Mouse (Mus musculus): ENCODE results near the gene Atp8b4.
"Not testable (repeated sequence)": the region's sequence is repeated elsewhere in the genome, so short reads cannot be mapped to it uniquely, and the experiment has no call there.

Gene Atp8b4

DNA sequence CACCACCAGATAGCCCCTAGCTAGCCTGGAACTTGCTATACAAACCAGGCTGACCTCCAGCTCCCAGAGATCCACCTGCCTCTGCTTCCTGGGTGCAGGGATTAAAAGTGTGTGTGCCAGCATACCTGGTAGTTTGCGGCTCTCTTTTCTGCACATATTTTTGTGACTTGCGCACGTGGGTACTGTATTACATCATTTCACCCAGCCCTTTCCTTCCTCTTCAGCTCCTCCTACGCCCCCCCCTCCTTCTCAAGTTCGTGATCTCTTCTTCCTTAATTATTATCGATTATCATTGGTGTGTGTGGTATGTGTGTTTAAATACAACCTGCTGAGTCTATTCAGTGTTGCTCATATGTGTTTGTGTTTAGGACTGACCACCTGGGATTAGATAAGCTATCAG, at the start of gene Atp8b4:
Gene Atp8b4, minus strand, starts transcription at position 154 of the 400 bp plus-strand sequence.
- DNase-seq (ENCODE audit: low spot score) = peak; percentile 50

DNA sequence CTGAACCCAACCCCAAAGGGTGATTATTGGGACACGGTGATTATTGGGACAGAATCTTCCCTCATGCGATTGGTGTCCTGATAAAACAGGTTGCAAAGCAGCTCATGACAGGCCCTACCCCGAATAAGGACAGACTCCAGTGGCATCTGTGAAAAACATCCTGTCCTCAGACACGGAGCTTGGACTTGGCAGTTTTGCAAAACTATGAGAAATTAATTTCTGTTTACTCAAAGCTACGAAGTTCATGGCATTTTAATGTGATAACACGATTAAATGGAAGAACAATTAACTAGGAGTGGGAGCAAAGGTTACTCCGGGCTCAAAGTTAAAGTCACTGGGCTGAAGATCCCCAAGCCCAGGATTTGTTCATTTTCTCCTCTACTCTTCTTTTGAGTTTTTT, 49.2 kb upstream of the Atp8b4 start:
- DNase-seq (ENCODE audit: low spot score) = no peak

DNA sequence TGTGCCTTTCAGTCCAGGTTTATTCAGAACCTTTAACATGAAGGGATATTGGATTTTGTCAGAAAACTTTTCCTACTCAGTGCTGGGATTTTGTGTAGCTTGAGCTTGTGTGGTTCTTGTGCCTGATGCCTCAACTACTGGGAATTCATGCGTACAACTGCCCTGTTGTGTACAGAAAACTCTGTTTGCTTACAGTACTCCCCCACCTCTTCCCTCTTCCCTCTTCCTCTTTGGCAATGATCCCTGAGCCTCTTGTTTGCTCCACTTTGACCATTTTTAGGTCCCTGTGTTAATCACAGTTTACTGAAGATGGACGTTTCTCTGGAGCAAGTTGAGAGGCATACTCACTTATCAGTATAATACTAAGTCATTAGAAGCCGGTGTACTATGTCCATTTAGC, 45.9 kb upstream of the Atp8b4 start:
- no peak for DNase-seq (ENCODE audit: low spot score)

- DNase-seq (ENCODE audit: low spot score) = no peak
Measured at GRCm38 (mm10) chr2:126545297-126545696, 44.8 kb upstream of the Atp8b4 start.

GRCm38 (mm10) chr2:126542211-126542610, 41.7 kb upstream of the Atp8b4 start:
- no peak for DNase-seq (ENCODE audit: low spot score)

DNA sequence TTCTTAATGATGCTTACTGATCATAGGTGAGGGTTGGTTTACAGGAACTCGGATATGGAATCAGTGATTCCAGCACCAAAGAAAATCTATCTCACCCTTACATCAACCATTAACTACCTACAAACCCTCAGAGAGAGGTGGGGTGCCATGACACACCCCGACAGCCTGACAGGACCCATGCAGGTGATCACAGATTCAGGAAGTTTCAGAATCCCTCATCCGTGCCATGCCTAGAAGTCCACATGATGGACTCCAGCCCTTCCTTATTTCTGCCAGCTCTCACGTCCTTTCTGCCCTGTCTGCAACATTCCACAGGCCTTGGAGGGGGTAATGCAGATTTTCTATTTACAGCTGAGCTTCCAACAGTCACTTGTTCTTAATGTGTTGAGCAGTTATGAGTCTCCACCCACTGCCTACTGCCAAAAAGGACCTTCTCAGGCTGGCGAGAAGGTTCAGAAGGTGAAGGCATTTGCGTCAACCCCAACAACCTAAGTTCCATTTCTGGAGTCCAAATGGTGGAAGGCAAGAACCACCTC, 40.0 kb upstream of the Atp8b4 start:
- DNase-seq (ENCODE audit: low spot score) = no peak

GRCm38 (mm10) chr2:126537654-126538053, 37.2 kb upstream of the Atp8b4 start:
- DNase-seq (ENCODE audit: low spot score) = no peak

- DNase-seq (ENCODE audit: low spot score) = no peak
Measured at GRCm38 (mm10) chr2:126530581-126530980, 30.1 kb upstream of the Atp8b4 start.

DNA sequence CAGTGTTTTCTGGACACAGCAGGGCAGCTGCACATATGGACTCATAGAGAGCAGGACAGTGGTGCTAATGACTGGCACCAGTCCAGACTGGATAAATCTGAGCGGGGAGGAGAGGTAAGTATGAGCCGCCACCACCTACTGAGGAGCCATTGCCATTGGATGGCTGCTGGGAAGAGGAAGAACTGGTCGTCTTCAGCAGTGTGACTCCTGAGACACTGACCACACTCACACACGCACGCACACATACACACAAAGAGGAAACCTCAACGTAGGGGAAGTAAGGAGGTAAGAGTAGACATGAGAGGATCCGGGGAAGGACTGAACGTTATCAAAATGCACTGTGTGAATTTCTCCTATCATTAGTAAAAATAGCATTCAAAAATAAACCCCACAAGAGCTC, 27.0 kb upstream of the Atp8b4 start:
- DNase-seq (ENCODE audit: low spot score) = no peak

DNA sequence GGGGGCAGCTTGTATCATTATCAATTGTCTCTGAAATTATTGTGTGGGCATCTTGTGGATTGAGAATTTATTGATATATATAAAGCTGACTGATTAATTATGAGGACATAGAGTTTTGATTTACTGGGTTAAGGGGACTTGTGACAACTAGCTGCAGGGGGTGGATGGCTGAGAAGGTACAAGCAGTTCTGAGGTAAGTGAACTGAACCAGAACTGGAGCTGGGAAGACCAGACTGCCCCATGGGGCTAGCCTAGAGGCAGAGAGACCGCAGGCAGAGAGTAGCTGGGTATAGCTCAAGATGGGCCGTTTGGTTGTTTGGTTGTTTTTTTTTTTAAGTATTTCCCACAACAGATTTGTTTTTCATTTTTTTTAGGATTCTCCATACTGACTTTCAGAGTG, 23.8 kb upstream of the Atp8b4 start:
- DNase-seq (ENCODE audit: low spot score) = no peak

DNA sequence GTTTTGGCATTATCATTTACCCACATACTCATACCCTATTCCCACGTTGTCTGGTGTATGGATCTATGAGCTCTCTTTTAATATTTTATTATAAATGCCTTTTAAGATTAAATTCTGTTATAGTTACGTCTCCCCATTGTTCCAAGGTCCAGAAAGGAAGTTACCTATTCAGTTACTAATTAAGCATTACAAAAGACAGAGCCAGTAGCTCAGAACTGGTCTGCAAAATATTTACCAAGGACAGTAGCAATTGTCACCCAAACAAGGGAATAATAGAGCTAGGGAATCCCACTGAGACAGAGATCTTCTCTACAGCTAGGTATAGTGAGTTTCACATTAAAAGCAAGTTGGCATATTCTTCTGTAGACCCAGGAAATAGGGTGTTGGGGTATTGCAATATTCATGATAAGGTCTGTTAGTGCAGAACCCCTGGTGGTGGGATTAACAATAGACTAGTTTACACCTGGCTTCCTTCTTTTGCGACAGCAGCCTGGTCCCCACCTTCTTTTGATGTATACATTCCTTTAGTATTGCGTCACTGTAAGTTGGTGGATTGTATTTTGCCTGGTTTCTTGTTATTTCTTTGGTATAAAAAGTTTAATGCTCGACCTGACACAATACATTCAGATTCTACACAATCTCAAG, 22.7 kb upstream of the Atp8b4 start:
- not testable (repeated sequence) for DNase-seq (ENCODE audit: low spot score)

DNA sequence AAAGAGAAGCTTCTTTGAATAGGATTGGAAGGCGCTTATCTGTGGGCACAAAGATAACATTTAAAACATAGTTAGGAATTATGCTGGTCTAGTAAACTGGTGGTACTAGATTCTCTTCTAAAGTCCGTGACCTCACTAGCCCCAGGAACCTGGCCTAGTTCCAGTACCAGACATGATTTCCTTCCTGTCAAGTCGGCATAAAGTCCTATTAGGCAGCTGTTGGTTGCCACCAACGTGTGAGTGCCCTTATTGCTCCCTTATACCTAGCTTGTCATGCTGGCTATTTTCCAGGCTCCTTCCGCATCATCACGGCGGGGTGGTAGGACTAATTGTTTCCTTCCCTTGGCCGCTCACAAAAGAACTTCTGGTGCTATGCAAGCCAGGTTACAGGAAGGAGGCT, 21.6 kb upstream of the Atp8b4 start:
- no peak for DNase-seq (ENCODE audit: low spot score)

DNA sequence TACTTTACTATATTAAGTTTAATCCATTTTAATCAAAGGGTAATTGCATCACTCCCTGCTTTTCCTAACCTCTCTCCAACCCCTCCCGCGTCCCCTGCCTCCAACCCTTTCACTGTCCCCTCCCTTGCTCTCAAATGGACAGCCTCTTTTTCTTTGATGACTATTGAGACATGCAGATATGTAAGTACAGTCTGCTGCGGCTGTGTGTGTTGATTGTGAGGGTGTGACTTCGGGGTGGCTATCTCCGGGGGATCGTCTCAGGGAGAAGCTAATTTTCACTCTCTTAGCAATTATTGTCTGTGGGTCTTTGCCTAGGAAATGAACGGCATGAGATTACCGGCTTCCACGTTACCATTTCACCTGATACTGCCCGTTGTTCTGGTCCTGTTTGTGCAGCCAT, 21.0 kb upstream of the Atp8b4 start:
- no peak for DNase-seq (ENCODE audit: low spot score)

DNA sequence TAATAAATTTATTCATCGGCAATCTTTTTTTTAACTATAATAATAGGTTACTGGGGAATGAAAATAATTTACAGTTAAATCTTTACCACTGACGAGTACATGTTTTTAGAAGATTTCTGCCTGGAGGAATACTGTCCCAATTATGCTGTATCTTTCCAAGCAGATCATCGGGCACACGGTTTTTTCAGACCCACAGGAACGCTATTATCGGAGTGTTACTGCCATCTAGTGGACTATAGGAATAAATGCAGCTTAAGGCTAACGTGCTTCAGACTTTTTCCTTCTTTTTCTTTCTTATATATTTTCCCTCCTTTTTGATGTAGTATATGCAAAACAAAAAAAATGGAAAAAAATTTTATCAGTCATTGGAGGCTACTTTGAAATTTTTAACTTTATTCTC, 20.4 kb upstream of the Atp8b4 start:
- DNase-seq (ENCODE audit: low spot score) = no peak

DNA sequence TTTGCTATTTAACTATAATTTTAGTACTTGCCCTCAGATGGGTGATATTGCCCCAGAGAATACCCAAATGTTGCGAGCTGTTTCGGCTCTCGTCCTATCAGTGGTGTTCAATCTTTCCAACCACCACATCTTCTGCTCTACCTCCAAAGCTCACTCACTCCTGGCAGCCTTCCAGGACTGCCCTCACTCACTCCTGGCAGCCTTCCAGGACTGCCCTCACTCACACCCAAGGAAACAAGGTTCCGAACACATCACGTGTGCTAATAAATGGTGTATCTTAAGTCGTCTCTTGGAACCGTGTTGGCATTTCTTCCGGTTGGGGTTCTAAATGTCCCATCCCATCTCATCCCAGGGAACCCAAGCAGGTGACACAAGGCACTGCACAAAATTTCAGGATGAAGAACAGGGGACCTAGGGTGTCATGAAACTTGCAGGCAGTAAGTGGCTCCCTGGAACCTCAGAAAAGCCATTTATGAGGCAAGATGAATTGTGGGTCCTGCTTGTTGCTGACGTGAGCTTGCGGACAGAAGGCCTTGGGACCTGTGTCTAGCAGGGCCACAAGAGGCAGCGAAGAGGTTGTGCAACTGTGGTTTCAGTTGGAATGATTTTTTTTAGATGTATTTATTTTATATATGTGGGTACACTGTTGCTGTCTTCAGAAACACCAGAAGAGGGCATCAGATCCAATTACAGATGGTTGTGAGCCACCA, 19.6 kb upstream of the Atp8b4 start:
- DNase-seq (ENCODE audit: low spot score) = no peak

- no peak for DNase-seq (ENCODE audit: low spot score)
Measured at GRCm38 (mm10) chr2:126515069-126515826, 14.8 kb upstream of the Atp8b4 start.

- DNase-seq (ENCODE audit: low spot score) = no peak
Measured at GRCm38 (mm10) chr2:126508228-126508627, 7.8 kb upstream of the Atp8b4 start.

DNA sequence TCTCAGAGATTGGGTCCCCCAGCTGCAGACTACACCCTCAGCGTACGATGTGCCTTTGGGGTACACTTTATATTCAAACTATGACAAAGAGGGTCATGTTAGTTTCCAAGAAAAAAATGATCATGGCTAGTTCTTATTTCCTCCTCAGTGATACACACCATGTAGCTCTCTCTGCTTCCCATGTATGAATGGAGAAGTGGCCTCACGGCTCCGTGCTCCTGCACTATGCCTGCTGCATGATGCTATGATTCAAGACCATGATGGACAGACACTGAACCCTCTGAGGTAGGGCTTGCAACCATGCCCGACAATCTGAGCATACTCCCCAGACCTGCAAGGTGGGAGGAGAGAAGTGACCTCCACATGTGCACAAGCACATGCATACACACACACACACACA, 7.0 kb upstream of the Atp8b4 start:
- DNase-seq (ENCODE audit: low spot score) = no peak

GRCm38 (mm10) chr2:126505156-126505555, 4.7 kb upstream of the Atp8b4 start:
- DNase-seq (ENCODE audit: low spot score) = no peak

GRCm38 (mm10) chr2:126499730-126500129, 744 bp downstream of the Atp8b4 start:
- DNase-seq (ENCODE audit: low spot score) = peak; percentile 83

DNA sequence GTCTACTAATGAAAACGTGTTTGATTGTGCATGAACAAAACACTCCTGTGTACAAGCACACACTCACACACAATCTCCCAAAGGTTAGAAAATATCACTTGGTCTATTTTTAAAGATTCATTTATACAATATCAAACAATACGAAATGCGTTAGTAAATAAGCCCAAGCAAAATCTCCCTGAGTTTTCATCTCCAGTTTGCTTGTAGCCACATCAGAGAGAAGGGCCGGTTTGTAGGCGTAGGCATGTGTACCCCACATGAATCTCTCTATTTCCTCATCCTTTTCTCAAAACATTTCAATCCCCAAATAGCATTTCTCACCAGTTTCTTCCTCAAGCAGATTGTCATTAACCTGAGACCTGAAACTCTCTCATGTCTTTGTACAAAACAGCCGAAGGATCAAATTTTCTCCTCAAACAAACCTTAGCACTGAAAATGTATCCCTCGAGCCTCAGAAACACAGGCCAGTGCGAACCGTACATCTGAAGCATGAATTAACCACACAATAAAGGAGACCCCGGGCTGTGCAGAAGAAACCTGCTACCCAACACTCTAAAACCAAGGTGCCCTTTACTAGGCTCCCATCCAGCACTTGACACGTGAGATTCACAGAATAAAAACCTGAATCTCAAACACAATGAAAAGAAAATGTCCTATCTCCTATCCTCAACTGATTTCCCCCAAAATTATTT, 1.6 kb downstream of the Atp8b4 start:
- DNase-seq (ENCODE audit: low spot score) = peak; percentile 58

DNA sequence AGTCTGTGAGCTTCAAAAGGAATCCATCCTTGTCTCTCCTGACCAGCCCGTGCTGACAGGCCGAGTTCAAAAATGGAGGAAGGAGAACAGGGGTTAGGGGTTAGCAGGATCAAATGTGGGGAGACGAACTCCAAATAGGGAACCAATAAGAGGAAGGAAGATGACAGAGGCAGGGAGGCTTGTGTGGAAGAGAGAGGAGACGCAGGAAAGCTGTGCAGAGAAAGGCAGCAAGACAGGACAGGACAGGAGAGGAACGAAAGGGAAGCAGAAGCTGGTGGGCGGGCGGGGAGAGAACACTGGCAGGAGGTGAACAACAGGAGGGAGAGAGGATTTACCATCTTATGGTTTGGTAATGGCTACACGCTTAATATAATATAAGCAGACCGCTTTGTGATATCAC, 3.6 kb downstream of the Atp8b4 start:
- DNase-seq (ENCODE audit: low spot score) = no peak

Data from T-cell, adult 2 months (primary cell).